Mouse (Mus musculus): ENCODE measurements around the gene Abcc8.

DNA sequence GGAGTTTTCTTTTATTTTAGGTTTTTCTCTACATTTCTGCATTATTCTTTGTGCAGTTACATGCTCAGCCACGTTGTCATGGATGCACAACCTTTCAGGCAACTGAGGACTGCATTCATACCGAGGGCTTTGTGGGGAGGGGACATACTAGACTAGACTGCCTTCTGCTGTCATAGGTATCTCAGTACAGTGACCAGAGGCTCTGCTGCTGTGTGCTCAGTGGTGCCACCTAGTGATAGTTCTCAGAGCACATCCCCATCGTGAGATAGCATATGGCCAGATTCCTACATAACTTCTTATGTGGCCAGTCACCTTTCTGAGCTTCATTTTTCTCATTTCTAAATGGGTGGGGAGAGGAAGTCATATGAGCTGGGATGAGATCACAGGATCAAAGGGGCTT lies 1.8 kb upstream of the Abcc8 start:
- TF ChIP-seq CTCF (IDR thresholded peaks at IDR 0.05; ENCODE audit: low read depth), result peak; percentile 88
- TF ChIP-seq EP300 (IDR thresholded peaks at IDR 0.05; ENCODE audit: low read depth), result no peak

Measured in liver, postnatal 0 days (tissue).